Mouse (Mus musculus) cerebellum, postnatal 25 days (tissue): ENCODE data around the gene Gm28036.

ENCODE experiments used
- DNase-seq, 2 experiments: peaks; one replicate each; pipeline ENCODE4 v3.0.0; 2021; ENCODE audit warnings: mixed read lengths in 2 of 2

Gene Gm28036

DNA sequence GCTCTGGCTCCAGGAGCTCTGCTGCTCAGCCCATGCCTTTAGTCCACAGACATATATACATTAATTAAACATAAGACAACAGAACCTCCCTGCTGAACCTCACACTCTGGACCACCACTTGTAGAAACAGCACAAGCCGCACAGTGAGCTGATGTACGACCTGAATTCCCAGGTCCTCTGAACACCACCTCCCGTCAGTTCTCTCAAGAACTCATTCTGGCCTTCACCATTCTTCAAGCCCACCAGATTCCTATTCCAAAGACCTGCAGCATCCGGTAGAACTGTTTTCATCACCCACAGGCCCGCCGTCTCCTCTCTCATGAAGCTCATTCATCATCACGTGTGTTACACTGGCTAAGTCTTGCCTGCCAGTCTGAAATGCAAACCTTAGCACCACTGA is 46.5 kb downstream of the Gm28036 start:
- DNase-seq = no peak

DNA sequence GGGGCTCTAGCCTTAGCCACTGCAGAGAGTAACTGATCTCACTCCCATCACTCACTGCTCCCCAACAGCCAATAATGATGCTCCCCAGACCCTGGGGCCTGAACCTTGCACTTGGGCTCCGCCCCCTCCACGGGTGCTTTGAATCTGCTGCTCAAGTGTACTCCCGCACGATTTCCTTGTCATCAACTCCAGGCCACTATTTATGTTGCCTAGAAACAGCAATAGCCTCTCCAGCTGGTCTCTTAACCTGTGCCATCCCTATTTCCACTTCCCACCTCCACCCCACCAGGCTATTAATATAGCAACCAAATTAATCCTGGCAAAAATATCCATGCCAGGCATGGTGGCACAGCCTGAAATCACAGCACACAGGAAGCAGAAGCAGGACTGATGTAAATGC is 47.2 kb downstream of the Gm28036 start:
- peak; percentile 45 to 53 for DNase-seq

DNA sequence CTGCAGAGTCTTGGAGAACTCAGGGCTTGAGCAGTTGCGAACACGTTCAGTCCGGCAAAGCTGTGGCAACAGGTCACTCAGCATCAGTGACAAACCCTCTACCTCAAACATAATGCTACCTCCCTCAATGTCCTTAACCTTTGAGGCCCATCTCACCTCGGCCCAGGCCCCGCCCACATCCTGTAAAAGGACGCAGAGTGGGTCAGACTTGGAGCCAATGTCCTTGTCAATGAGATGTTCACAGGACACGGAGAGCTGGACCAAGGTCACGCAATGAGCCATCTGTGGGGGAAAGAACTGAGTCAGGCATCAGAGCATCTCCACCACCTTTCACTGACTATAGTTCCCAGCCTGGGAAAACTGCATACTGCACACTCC is 47.7 kb downstream of the Gm28036 start:
- DNase-seq = no peak

DNA sequence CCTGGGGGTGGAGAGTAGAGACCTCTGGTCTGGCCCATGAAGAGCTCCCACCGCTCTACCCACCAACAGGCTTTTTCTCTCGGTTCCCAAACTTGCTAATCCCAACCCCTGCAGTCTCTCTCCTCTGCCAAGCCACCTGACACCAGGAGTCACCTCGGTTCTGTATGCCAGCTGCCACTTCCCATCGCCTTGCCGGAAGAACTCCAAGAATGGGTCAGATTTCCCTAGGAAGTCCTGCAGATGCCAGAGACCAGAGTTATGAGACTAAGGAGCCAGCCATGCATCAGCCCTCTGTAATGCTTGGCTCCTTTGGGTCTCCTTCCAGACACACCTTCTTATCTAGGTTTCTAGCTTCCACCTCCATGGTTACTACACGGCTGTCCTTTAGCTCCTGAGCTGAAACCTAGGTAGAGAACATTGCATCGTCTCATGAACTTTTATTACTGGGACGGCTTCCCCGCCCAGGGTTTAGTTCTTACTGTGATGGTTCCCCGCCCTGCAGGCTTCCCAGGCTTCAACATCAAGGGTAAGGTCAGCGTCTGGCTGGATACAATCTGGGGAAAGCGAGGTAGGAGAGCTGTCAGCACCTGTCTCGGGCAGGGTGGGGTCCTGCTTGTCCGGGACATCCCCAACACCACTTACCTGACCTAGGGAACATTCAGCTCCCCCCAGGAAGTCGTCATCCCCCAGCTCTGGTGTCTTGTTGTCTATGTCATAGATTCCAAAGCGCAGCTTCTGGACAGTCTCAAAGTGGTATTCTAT is 48.3 kb downstream of the Gm28036 start:
- DNase-seq = no peak

DNA sequence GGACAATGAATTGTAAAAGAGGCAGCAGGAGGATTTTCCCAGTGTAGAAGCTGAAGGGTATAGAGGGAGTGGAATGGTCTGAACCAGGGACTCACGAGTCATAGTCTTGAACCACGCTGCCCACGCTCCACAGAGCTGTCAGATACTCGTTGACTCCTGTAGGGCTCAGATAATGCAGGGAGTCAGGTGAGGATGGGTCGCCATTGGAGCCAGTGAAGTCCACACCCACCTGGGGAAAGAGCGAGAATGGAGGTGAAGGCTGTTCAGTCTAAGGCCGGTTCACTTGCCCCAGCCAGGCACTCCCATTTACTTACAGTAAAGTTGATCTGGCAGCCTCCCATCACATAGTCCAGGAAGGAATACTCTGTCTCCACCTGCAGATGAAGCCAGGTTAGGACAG is 49.4 kb downstream of the Gm28036 start:
- no peak for DNase-seq

DNA sequence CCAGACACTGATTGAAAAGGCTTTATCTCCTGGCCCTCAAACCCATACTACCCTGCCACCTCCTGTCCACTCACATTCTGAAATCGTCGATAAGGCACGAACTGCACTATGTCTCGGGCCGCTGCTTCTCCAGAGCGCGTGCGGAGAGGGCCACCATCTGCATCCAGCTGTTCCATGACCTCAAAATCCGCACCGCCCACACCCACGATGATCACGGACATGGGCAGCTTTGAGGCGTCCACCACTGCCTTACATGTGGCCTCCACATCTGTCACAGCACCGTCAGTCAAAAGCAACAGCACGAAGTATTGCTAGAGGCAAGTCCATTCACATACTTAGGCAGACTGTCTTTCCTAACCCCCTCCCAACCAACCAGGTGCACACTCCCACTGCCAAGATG is 53.2 kb downstream of the Gm28036 start:
- DNase-seq = no peak

DNA sequence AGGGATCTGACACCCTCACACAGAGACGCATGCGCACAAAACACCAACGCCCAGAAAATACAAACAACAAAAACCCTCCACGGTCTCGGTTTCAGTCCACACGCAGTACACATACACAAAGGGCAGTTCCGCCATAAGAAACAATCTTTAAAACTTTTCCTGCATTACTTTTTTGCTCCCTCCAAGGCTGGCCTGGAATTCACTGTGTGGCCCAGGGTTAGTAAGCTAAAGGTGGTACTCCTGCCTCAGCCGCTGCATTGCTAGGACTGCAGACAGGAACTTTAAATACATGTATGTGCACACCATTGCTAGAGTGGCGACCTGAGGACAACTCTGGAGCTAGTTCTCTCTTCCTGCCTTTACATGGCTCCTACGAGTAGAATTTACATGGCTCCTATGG is 55.7 kb downstream of the Gm28036 start:
- no peak for DNase-seq

DNA sequence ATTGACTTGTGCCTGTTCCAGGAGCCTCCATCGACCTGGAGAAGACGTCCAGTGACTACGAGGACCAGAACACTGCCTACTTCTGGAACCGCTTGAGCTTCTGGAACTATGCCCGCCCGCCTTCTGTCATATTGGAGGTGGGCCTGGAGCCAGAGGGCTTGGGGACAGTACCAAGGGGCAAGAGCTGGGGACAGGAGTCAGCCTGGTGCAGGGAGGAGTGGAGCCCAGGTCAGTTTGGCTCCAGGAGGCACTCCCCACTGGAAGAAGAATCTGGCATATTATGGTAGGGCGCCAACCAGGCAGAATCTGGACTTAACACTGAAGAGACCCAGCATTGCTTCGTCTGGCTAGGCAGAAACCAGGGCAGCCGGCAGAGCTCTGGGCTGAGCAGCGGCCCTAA is 59.0 kb downstream of the Gm28036 start:
- DNase-seq = peak; percentile 74 to 84

DNA sequence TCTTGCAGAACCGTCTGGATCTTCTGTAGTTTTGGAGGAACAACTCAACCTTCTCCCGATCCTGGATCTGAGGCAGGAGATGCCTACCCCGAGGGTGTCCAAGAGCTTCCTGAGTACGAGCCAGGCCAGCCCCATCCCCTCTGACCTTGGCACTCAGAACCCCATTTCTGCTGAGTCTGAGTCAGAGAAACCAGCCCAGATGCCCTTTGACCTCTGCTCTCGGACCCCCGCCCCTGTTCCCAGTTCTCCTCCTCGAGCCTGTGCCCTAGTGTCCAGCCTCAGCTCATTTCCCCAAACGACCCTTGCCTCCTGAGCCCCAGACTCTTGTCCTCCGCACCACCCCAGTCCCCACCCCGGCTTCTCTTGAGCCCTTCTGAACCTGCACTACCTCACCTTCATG is 60.8 kb downstream of the Gm28036 start:
- DNase-seq = no peak

DNA sequence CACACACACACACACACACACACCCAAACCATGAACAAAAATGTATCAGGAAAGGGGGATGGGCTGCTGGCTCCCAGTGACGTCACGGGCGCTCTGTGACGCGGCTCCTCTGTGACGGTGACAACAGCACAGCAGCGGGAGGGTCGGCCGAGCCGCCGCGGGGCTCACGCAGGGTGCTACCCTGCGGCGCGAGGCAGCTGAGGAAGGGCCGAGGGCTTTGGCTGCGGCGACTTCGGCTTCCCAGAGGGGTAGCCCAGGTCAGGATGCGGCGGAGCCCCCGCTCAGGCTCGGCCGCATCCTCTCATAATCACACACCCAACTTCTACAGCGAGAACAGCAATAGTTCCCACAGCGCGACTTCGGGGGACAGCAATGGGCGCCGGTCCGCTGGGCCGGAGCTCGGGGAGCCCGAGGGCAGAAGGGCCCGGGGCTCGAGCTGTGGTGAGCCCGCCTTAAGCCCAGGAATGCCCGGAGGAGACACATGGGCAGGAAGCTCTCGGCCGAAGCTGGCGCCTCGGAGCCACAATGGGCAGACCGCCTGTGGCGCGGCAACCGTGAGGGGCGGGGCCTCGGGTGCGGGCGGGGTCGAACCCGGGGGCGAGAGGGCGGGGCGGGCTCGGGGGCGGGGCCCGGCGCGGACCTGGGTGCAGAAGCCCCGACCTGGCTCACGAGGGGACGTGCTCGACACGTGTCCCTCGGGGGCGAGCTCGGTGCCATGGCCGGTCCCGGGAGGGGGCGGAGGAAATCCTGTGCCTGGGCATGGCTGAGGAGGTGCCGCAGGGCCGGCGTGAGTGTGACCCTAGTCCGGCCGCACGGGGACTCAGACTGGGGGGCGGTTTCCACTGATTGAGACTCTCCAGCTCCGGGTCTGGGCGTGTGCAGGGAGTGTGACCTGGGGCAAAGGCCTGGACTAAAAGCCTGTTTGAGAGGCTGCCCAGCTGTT is 61.5 kb downstream of the Gm28036 start, which contains the start of gene Spag4:
Gene Spag4, plus strand, starts transcription at position 77 of the 943 bp plus-strand sequence.
- peak; percentile 77 to 85 for DNase-seq

DNA sequence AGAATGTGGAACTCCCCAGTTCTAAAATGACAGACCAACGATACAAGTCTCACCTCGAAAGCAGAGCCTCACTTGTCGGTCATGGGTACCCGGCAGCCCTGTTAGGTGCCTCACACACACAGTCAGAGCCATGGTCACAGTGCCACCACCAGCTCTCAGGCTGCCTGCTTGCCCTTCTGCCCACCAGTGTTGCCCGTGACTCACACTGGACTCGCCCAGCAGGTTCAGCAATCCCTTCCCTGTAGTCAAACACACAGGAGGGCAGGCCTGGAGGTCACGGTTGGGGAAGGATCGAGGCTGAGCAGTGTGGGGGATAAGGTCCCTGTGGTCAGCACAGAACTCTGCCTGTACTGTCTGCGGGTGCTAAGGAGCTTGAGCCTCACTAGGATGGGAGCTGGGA is 74.1 kb downstream of the Gm28036 start, which contains the start of gene Fer1l4:
Gene Fer1l4, minus strand, starts transcription at position 132 of the 400 bp plus-strand sequence.
- no peak for DNase-seq

DNA sequence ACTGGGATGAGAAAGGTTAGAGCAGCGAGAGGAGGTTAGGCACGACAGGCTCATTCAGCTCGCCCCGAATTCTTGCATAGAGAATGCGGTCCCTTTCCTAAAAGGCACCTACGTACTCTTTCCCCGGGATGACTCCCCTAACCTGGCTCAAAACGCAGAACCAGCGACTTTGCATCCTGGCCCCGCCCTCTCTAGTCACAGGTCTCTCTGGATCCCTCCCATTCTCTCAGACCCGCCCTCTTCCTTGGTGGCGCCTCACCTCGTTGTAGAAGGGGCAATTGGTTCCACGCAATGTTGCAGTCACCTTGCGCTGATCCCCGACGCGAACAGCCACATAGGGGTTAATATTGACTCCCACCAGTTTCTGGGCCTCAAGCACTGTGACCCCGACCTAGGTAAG is 79.0 kb downstream of the Gm28036 start:
- DNase-seq = no peak

DNA sequence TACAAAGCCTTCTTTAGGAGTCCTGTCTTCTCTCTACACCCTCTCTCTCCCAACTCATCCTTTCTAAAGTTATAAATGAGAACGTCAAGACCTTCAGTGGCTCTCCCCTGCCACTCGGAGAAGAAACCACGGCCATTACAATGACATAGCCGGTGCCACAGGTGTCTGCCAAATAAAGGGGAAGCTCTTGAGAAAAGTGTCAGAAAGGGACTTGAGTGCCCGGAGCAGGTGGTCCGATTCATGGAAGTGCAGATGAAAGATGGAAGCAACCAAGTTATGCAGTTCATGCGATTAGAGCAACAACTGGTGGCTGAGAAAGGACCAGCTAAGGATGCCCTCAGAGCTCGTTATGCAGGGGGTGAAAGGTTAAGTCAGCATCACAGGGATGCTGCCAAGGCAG is 84.0 kb downstream of the Gm28036 start:
- DNase-seq = no peak

DNA sequence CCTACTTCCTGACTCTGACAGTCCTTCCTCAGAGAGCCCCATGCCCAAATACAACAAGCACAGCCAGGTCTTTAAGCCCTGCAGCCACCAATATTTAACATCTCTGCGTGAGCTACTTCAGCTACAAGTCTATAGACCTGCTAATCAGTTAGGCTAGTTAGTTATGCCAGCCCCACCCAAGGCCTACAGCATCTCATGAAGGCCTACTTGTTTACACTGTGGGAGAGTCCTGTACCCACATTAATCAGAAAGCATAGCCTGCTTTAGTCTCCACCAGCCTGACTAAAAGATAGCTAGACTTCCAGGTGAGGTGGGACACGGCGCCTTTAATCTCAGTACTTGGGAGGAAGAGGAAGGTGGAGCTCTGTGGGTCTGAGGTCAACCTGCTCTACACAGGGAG is 87.5 kb downstream of the Gm28036 start:
- DNase-seq = no peak

DNA sequence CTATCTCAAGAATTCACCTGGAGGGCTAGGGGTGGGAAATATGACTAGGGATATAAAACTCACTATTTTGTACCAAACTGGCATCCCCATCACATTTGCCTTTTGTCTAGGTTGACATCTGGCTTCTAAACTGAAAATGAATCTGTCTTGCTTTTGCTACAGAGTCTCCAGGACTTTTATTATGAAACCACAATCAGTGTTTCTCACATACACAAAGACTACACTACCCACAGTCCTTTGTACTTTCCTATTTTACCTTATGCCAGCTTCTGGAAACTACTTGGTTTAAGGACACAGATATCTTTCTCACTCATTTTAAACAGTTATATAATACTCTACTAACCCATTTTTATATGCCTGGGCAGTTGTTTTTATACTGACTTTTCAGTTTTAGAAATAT is 101.4 kb downstream of the Gm28036 start:
- DNase-seq = no peak
